Mouse (Mus musculus): Measurements from ENCODE around the gene Top3b.

DNA sequence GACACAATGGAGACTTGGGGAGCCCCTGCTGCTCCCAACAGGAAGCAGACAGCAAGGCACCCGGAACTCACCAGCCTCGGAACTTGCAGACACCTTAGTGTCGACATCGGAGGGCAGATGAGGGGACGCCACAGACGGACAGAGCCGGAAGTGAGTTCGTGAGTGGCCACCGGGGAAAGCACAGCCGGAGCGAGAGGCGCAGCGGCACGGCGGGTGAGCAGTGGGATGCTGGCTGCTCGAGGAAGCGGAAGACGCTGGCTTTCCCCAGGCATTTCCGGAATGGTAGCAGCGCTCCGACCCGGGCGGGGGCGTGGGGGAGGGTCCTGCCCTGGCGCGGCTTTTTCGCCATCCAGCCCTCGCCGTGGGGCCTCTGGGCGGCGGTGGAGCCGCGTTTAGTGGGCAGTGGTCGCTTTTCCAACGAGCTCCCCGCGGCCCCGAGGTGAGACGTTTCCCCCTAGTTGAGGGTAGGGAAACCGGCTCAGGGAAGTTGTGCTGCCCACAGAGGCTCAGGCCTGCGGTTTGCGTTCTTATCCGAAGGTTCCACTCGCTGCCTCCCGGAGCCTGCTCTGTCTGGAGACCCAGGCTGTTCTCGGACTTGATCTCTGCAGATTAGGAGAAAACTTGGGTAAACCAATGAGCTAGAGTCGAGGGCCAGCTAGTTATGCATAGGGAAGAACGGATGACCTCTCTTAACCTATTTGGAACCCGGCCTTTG is at the start of gene Top3b, which contains the start of gene Vpreb1:
- TF ChIP-seq CTCF (IDR thresholded peaks at IDR 0.05; ENCODE audit: low read depth, low read length) (peak; percentile 30; the same call in 1 of the 2 replicates), POLR2A (IDR thresholded peaks at IDR 0.05; ENCODE audit: extremely low read depth, insufficient read depth, low read length) (peak; percentile 62)

All from liver, adult 2 months (tissue).